10 mouse cellular contexts compared by ENCODE assay signal in genomic region chr5:125478037-125478436, GRCm38 (mm10). TPM values are rescaled to one million over a fixed set of nuclear protein-coding genes. Genes with fewer than 3 reads are reported as not detected.
DNase-seq lines count a peak whose midpoint lies in the region; ATAC-seq and TF ChIP-seq lines count a peak whose summit lies in the region.
"Had no signal": no experiment of that assay in that cellular context is flagged by ENCODE, and none has a peak within 500 bp of the region (broad histone marks: within the 10 kb centered on the region; RNA-seq: fewer than 3 reads in every experiment).

No protein-coding gene starts in this region.

- peak overlapping the region; percentile 99; the same call in 1 of the 2 replicates for H3K4me2 ChIP-seq in liver, embryonic 12.5 days
- no peak overlapping the region for H3K4me2 ChIP-seq in liver, postnatal 0 days (ENCODE audit: low read depth, low read length)
- peak overlapping the region; percentile 83 for H3K4me2 ChIP-seq in forebrain, postnatal 0 days (ENCODE audit: low read depth)
- no peak overlapping the region for H3K4me2 ChIP-seq in limb, embryonic 14.5 days (replicated peaks; ENCODE audit: low read depth, low read length, severe bottlenecking)
- H3K4me2 ChIP-seq in stomach, embryonic 16.5 days (ENCODE audit: low read depth, low read length): peak overlapping the region; percentile 74

- no peak overlapping the region for H3K27ac ChIP-seq in liver, embryonic 12.5 days
- H3K27ac ChIP-seq in liver, postnatal 0 days (ENCODE audit: low read depth): no peak overlapping the region
- no peak overlapping the region for H3K27ac ChIP-seq in forebrain, postnatal 0 days (ENCODE audit: low read depth, low read length)
- no peak overlapping the region for H3K27ac ChIP-seq in limb, embryonic 14.5 days (replicated peaks; ENCODE audit: low read depth, low read length)
- H3K27ac ChIP-seq in stomach, embryonic 16.5 days (ENCODE audit: low read length): no peak overlapping the region

- TF ChIP-seq POLR2A in limb, embryonic 14.5 days (IDR thresholded peaks at IDR 0.05; ENCODE audit: borderline replicate concordance, extremely low read depth, insufficient read depth, insufficient read length): no peak

- TF ChIP-seq EP300 in liver, postnatal 0 days (IDR thresholded peaks at IDR 0.05; ENCODE audit: low read depth): no peak

- no peak for ATAC-seq in liver, embryonic 12.5 days
- no peak for ATAC-seq in liver, postnatal 0 days
- no peak for ATAC-seq in forebrain, postnatal 0 days
- ATAC-seq in limb, embryonic 14.5 days (ENCODE audit: low FRiP score, low read depth): no peak
- ATAC-seq in stomach, embryonic 16.5 days (ENCODE audit: insufficient read depth, low FRiP score): no peak

- peaks cover 34% of the 10 kb centered on the region for H3K36me3 ChIP-seq in liver, embryonic 12.5 days
- H3K36me3 ChIP-seq in liver, postnatal 0 days (replicated peaks; ENCODE audit: insufficient read depth, low read length): peaks cover 5% of the 10 kb centered on the region
- H3K36me3 ChIP-seq in forebrain, postnatal 0 days (ENCODE audit: insufficient read depth): peaks cover 4% of the 10 kb centered on the region
- H3K36me3 ChIP-seq in limb, embryonic 14.5 days (ENCODE audit: control insufficient read depth, insufficient read depth, low read length): peaks cover 15% of the 10 kb centered on the region
- peaks cover under 1% of the 10 kb centered on the region; the same call in 1 of the 2 replicates for H3K36me3 ChIP-seq in stomach, embryonic 16.5 days (ENCODE audit: control insufficient read depth, insufficient read depth, low read length)

- no peaks in the 10 kb centered on the region for H3K27me3 ChIP-seq in liver, embryonic 12.5 days (replicated peaks)
- no peaks in the 10 kb centered on the region for H3K27me3 ChIP-seq in liver, postnatal 0 days (ENCODE audit: insufficient read depth, low read length)
- no peaks in the 10 kb centered on the region for H3K27me3 ChIP-seq in forebrain, postnatal 0 days (ENCODE audit: insufficient read depth, low read length)
- H3K27me3 ChIP-seq in limb, embryonic 14.5 days (ENCODE audit: control insufficient read depth, insufficient read depth, low read length): no peaks in the 10 kb centered on the region
- H3K27me3 ChIP-seq in stomach, embryonic 16.5 days (ENCODE audit: control insufficient read depth, insufficient read depth, low read length): no peaks in the 10 kb centered on the region

- 76% methylated on average over 7 of the region's 7 CpGs for WGBS in liver, embryonic 12.5 days (ENCODE audit: insufficient replicate concordance)
- WGBS in liver, postnatal 0 days (ENCODE audit: insufficient replicate concordance): 65% methylated on average over 7 of the region's 7 CpGs
- 77% methylated on average over 7 of the region's 7 CpGs for WGBS in forebrain, postnatal 0 days
- 71% methylated on average over 7 of the region's 7 CpGs for WGBS in limb, embryonic 14.5 days
- WGBS in stomach, embryonic 16.5 days: 74% methylated on average over 7 of the region's 7 CpGs

- H3K9me3 ChIP-seq in liver, embryonic 12.5 days (replicated peaks): no peaks in the 10 kb centered on the region
- no peaks in the 10 kb centered on the region for H3K9me3 ChIP-seq in liver, postnatal 0 days (ENCODE audit: low read length)
- H3K9me3 ChIP-seq in forebrain, postnatal 0 days (ENCODE audit: low read length): no peaks in the 10 kb centered on the region
- no peaks in the 10 kb centered on the region for H3K9me3 ChIP-seq in limb, embryonic 14.5 days (ENCODE audit: control insufficient read depth, low read length)
- no peaks in the 10 kb centered on the region for H3K9me3 ChIP-seq in stomach, embryonic 16.5 days (replicated peaks; ENCODE audit: control insufficient read depth, low read length)

- no peak for DNase-seq in liver, postnatal 0 days
- no peak for DNase-seq in forebrain, postnatal 0 days
- DNase-seq in limb, embryonic 14.5 days (ENCODE audit: low spot score): no peak
- no peak for DNase-seq in layer of hippocampus, postnatal 14 days (ENCODE audit: low spot score in 2 of 2)
- no peak for DNase-seq in cerebellum, adult 11-12 months
- DNase-seq: embryo, embryonic 11 days; thymus, adult 18-20 months had no signal

- no peak overlapping the region for H3K9ac ChIP-seq in liver, embryonic 12.5 days
- H3K9ac ChIP-seq in liver, postnatal 0 days (replicated peaks): no peak overlapping the region
- no peak overlapping the region for H3K9ac ChIP-seq in forebrain, postnatal 0 days
- 0 out of 2 replicates have a peak overlapping the region, but pooled peaks have one; percentile 28 for H3K9ac ChIP-seq in limb, embryonic 14.5 days (ENCODE audit: low read depth, low read length, severe bottlenecking)
- H3K9ac ChIP-seq in stomach, embryonic 16.5 days (ENCODE audit: low read length): no peak overlapping the region

- H3K4me3 ChIP-seq in liver, embryonic 12.5 days: no peak overlapping the region
- no peak overlapping the region for H3K4me3 ChIP-seq in liver, postnatal 0 days (ENCODE audit: low read depth, low read length)
- peak overlapping the region; percentile 66; the same call in 1 of the 2 replicates for H3K4me3 ChIP-seq in forebrain, postnatal 0 days (ENCODE audit: low read depth, low read length)
- H3K4me3 ChIP-seq in limb, embryonic 14.5 days (replicated peaks; ENCODE audit: low read length): no peak overlapping the region
- H3K4me3 ChIP-seq in stomach, embryonic 16.5 days (replicated peaks; ENCODE audit: low read length): no peak overlapping the region

- TF ChIP-seq CTCF in liver, postnatal 0 days (IDR thresholded peaks at IDR 0.05; ENCODE audit: low read depth): no peak
- no peak for TF ChIP-seq CTCF in forebrain, postnatal 0 days (IDR thresholded peaks at IDR 0.05; ENCODE audit: low read depth)

- H3K4me1 ChIP-seq in liver, embryonic 12.5 days: peaks cover 45% of the 10 kb centered on the region
- peaks cover 31% of the 10 kb centered on the region for H3K4me1 ChIP-seq in liver, postnatal 0 days (ENCODE audit: insufficient read depth)
- H3K4me1 ChIP-seq in forebrain, postnatal 0 days (ENCODE audit: insufficient read depth): peaks cover 13% of the 10 kb centered on the region
- H3K4me1 ChIP-seq in limb, embryonic 14.5 days (ENCODE audit: control insufficient read depth, insufficient read depth, low read length): peaks cover 17% of the 10 kb centered on the region
- peaks cover 30% of the 10 kb centered on the region for H3K4me1 ChIP-seq in stomach, embryonic 16.5 days (ENCODE audit: control insufficient read depth, insufficient read depth, low read length)

RNA-seq across cellular contexts. Expression of gene Aacs, which starts 2.4 kb away (rescaled TPM):
- polyA plus RNA-seq in liver, embryonic 12.5 days (2016; fragmentation: Nextera tagmentation; extraction: Ambion mirVana): 24.7 and 25.1 TPM in 2 replicates
- polyA plus RNA-seq in liver, postnatal 0 days (2015; fragmentation: Nextera tagmentation; extraction: Ambion mirVana): 3.8 and 4.6 TPM in 2 replicates
- total RNA-seq in forebrain, postnatal 0 days (2014; rRNA removed): 90.9 and 116 TPM in 2 replicates
- 83.8 and 97.9 TPM in 2 replicates for polyA plus RNA-seq in forebrain, postnatal 0 days (2015; fragmentation: Nextera tagmentation; extraction: Ambion mirVana)
- polyA plus RNA-seq in limb, embryonic 14.5 days (2012; rRNA removed): 35.5 and 42.4 TPM in 2 replicates
- 35.9 and 43.3 TPM in 2 replicates for polyA plus RNA-seq in limb, embryonic 14.5 days (2014; fragmentation: Nextera tagmentation; extraction: Ambion mirVana)
- polyA plus RNA-seq in stomach, embryonic 16.5 days (2015; fragmentation: Nextera tagmentation; extraction: Ambion mirVana): 75.4 and 79.3 TPM in 2 replicates
- total RNA-seq in layer of hippocampus, postnatal 14 days (2021): 10 to 100 TPM; 77.1 to 87.7 TPM

RNA-seq across cellular contexts. Expression of gene Bri3bp, which starts 36.7 kb away (rescaled TPM):
- 44.0 and 44.1 TPM in 2 replicates for polyA plus RNA-seq in liver, embryonic 12.5 days (2016; fragmentation: Nextera tagmentation; extraction: Ambion mirVana)
- polyA plus RNA-seq in liver, postnatal 0 days (2015; fragmentation: Nextera tagmentation; extraction: Ambion mirVana): 20.2 and 20.9 TPM in 2 replicates
- total RNA-seq in forebrain, postnatal 0 days (2014; rRNA removed): 78.3 and 83.3 TPM in 2 replicates
- 45.7 and 48.4 TPM in 2 replicates for polyA plus RNA-seq in forebrain, postnatal 0 days (2015; fragmentation: Nextera tagmentation; extraction: Ambion mirVana)
- polyA plus RNA-seq in limb, embryonic 14.5 days (2012; rRNA removed): 15.0 and 19.7 TPM in 2 replicates
- polyA plus RNA-seq in limb, embryonic 14.5 days (2014; fragmentation: Nextera tagmentation; extraction: Ambion mirVana): 30.0 and 34.5 TPM in 2 replicates
- 27.7 and 31.8 TPM in 2 replicates for polyA plus RNA-seq in stomach, embryonic 16.5 days (2015; fragmentation: Nextera tagmentation; extraction: Ambion mirVana)
- 10 to 100 TPM; 89.0 to 90.0 TPM for total RNA-seq in layer of hippocampus, postnatal 14 days (2021)

RNA-seq across cellular contexts. Expression of gene Dhx37, which starts 44.1 kb away (rescaled TPM):
- 11.3 and 11.4 TPM in 2 replicates for polyA plus RNA-seq in liver, embryonic 12.5 days (2016; fragmentation: Nextera tagmentation; extraction: Ambion mirVana)
- polyA plus RNA-seq in liver, postnatal 0 days (2015; fragmentation: Nextera tagmentation; extraction: Ambion mirVana): 3.3 and 3.4 TPM in 2 replicates
- total RNA-seq in forebrain, postnatal 0 days (2014; rRNA removed): 22.5 and 27.1 TPM in 2 replicates
- polyA plus RNA-seq in forebrain, postnatal 0 days (2015; fragmentation: Nextera tagmentation; extraction: Ambion mirVana): 6.5 and 11.0 TPM in 2 replicates
- polyA plus RNA-seq in limb, embryonic 14.5 days (2012; rRNA removed): 21.9 and 25.5 TPM in 2 replicates
- polyA plus RNA-seq in limb, embryonic 14.5 days (2014; fragmentation: Nextera tagmentation; extraction: Ambion mirVana): 5.4 and 8.9 TPM in 2 replicates
- 8.4 and 10.8 TPM in 2 replicates for polyA plus RNA-seq in stomach, embryonic 16.5 days (2015; fragmentation: Nextera tagmentation; extraction: Ambion mirVana)
- total RNA-seq in layer of hippocampus, postnatal 14 days (2021): 10 to 100 TPM; 12.4 to 13.8 TPM

RNA-seq across cellular contexts. Expression of gene Tmem132b, which starts 53.5 kb away (rescaled TPM):
- 0.02 and 0.08 TPM in 2 replicates for polyA plus RNA-seq in liver, embryonic 12.5 days (2016; fragmentation: Nextera tagmentation; extraction: Ambion mirVana)
- not detected in 2 replicates for polyA plus RNA-seq in liver, postnatal 0 days (2015; fragmentation: Nextera tagmentation; extraction: Ambion mirVana)
- 32.2 and 48.9 TPM in 2 replicates for total RNA-seq in forebrain, postnatal 0 days (2014; rRNA removed)
- polyA plus RNA-seq in forebrain, postnatal 0 days (2015; fragmentation: Nextera tagmentation; extraction: Ambion mirVana): 5.1 and 7.8 TPM in 2 replicates
- 0.23 and 0.36 TPM in 2 replicates for polyA plus RNA-seq in limb, embryonic 14.5 days (2012; rRNA removed)
- 0.28 and 0.53 TPM in 2 replicates for polyA plus RNA-seq in limb, embryonic 14.5 days (2014; fragmentation: Nextera tagmentation; extraction: Ambion mirVana)
- polyA plus RNA-seq in stomach, embryonic 16.5 days (2015; fragmentation: Nextera tagmentation; extraction: Ambion mirVana): 0.26 and 0.37 TPM in 2 replicates
- total RNA-seq in layer of hippocampus, postnatal 14 days (2021): 100 to 1,000 TPM in 1 of 2 experiments, 10 to 100 TPM in 1; 98.9 to 106 TPM
- polyA plus RNA-seq: heart, embryonic 14.5 days had no signal

Comparison
In these comparisons a context has a peak if more than half of its experiments do, and no peak if none do; other contexts are left out.
1. H3K4me2 ChIP-seq: peak in liver, embryonic 12.5 days (single experiment), forebrain, postnatal 0 days (single experiment) and stomach, embryonic 16.5 days (single experiment); none in liver, postnatal 0 days (single experiment) and limb, embryonic 14.5 days (single experiment).